Mouse (Mus musculus): ENCODE results near the gene Id3.

GRCm38 (mm10) chr4:136177612-136178474 is 34.5 kb downstream of the Id3 start:
- no peak; the same call in 1 of the 2 replicates for TF ChIP-seq CTCF (IDR thresholded peaks at IDR 0.05; ENCODE audit: borderline replicate concordance, control insufficient read depth, extremely low read depth, insufficient read depth, low read length, poor library complexity)
- no peak for TF ChIP-seq POLR2A (IDR thresholded peaks at IDR 0.05; ENCODE audit: control insufficient read depth, extremely low read depth, insufficient read depth, low read length, poor library complexity)
